Mouse (Mus musculus): ENCODE results near the gene Gpr19.
A peak's percentile ranks its signal among the peaks of the same experiment; 100 is the strongest.

Gene Gpr19

DNA sequence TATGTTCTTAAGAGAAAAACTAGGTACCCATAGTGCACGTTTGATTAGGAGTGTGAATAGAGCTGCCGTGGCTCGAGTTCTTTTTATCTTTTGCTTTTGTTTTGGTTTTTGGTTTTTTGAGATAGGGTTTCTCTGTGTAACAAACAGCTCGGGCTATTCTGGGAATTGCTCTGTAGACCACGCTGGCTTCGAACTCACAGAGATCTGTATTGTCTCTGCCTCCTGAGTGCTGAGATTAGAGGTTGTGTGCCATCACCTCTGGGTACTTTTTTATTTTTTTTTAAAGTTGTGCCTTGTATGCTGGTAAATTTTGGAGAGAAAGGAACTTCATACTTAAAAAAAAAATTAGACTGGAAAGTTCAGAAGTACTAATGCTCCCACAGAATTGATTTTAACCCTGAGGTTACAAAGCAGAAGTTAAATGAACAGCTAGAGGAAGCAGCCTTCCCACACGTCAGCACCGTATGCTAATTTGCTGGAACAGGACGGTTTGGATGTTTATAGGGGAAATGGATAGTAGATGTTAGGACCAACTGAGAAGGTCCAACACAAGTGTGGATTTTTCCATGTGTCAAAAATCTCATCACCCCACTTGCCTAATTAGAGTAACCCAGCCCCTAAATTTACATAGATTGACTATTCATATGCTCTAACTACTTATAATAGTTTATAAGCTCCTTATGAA, 24.3 kb upstream of the Gpr19 start:
- peak; percentile 30 for DNase-seq

DNA sequence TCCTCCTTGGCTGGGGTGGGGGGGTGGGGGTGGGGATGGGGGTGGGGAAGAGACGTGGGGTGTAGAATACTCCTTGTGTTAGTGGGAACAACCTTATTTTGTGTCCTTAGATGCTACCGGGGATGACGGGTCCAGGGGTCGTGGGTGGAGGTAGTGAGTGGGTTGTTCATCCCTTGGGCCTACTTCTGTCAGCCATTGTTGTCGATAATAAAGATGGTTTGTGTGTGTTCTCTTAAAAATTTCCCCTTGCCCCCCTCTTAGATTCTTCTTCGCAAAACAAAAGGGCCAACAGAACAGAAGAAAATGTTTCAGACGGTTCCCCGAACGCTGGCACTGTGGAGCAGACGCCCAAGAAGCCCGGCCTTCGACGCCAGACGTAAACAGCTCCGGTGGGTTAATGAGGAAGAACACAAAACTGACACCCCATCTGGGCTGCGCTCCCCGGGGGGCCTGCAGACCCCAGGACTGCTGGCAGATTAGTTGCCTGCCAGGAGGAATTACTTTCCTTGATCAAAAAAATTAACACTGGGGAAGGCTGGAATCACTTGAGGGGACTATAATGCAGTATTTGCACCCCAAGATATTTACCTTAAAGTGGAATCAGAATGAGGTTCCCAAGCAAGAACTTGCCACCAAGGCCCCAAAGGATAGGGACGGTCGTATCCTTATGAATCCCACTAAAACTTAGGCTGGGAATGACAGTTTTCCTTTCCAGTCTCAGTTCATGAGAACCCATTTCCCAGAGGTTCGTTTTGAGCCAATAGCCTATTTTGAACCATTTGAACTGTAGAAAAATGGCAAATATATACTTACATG, 23.5 kb upstream of the Gpr19 start:
- DNase-seq, result peak; percentile 63

DNA sequence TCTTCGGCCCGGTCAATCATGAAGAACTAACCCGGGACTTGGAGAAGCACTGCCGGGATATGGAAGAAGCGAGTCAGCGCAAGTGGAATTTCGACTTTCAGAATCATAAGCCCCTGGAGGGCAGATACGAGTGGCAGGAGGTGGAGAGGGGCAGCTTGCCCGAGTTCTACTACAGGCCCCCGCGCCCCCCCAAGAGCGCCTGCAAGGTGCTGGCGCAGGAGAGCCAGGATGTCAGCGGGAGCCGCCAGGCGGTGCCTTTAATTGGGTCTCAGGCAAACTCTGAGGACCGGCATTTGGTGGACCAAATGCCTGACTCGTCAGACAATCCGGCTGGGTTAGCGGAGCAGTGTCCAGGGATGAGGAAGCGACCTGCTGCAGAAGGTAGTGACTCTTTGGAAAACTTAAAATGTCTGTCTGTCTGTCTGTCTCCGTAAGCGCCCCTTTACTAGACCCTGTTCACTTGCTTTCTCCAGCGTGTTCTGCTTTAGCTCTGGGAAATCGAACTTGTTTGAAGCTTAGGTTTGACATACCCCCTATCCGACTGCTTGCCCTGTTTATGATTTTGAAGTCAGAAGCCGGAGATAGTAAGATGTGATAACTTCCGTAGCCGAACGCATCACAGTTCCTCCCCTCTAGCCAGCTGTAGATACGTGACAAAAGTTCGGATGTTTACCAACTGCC, 22.8 kb upstream of the Gpr19 start:
- DNase-seq, result peak; percentile 72

- peak; percentile 92 for DNase-seq
Measured at GRCm38 (mm10) chr6:134920190-134921013, 22.0 kb upstream of the Gpr19 start, which contains the start of gene Cdkn1b. Gene Cdkn1b, plus strand, starts transcription at chr6:134920401.

DNA sequence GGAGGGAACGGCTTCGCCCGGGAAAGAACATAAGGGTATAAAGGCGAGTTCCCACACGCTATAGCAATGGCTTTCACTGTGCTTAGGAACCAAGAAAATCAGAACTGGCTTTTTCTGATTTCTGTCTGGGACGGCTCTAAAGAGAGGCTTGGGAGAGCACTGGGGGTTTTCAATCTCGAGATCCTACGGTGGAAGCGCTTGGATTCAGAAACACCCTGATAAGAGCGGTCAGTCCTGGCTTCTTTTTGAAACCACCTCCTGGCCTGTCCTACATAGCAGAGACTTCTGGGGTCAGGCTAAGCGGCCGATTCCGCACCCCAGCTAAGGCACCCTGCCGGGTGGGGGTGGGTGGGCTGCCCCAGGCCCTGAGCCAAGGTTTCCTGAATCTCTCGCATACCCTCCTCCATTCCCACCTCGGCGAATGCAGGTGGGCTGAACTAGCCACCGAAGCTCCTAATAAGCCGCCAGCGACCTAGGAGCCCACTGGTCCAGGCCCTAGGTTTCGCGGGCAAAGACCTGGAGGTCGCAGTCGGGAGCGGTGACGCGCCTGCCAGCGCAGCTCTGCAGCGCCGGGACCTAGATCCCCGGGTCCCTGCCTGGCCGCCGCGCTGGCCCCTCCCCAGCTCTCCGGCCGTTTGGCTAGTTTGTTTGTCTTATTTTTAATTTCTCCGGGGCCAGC, 21.3 kb upstream of the Gpr19 start:
- no peak for DNase-seq

DNA sequence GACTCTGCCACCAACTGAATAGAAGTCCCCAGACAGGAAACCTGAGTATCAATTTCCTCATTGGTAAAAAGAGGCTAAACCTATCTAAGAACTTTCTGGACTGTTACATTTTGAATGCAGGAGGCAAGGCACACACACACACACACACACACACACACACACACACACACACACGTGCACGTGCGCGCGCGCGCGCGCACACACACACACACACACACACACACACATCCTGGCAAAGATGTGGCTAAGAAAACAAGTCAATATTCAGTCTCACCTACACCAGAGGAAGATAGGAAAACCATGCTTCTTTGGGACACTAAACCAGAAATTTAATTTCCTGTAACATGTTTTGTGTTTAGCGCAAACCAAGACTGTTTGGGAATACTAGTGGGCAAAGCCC, 20.4 kb upstream of the Gpr19 start:
- no peak for DNase-seq

GRCm38 (mm10) chr6:134917087-134917486, 18.7 kb upstream of the Gpr19 start:
- DNase-seq, result peak; percentile 61

DNA sequence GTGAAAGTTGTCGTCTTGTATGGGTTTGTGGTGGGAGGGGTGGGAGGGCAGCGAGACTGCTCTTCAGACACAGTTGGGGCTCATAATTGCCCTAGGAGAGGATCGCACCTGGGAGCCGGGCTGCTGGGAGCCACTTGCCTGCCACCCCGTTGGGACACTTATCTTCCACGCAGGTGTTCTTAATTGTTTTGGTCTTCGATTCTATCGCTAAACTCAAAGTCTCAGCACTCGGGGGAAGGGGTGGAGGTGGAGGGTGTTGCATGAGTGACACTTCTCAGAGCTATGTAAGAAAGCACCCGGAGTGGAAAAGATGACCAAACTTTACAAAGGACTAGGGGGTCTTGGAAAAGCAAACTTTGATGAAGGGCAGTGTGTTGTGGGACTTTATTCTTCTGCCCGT, 18.3 kb upstream of the Gpr19 start:
- no peak for DNase-seq

DNA sequence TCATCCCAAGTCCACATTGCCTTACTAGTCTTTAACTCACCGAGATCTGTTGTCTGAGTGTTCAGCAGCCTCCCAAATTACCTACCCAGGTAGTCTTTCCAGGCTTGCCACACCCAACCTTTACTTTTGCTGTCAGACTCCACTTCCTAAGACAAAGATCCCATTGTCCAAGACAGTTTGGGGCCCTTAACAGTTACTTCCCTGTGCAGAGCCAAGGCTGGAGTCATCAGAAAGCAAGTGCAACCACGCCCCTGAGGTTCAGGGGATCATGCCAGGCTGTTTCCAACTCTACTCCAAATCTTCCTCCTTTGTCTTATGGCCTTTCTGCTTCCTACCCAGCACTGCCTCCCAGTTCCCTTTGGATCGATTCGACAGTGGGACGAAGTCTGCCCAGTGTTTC, 16.1 kb upstream of the Gpr19 start:
- DNase-seq, result no peak

DNA sequence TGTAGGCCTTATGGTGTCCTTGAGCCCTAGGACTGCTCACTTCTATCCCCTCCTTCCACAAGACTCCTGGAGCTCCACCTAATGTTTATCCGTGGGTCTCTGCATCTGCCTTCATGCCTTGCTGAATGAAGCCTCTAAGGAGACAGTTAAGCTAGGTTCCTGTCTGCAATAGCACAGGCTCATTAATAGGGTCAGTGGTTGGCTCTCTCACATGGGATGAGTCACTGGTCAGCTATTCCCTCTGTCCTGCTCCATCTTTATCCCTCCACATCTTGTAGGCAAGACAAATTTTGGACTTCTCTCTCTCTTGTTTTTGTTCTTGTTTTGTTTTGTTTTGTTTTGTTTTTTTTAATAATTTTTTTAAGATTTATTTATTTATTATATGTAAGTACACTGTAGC, 7.4 kb upstream of the Gpr19 start:
- no peak for DNase-seq

GRCm38 (mm10) chr6:134903891-134904884, 5.8 kb upstream of the Gpr19 start:
- no peak for DNase-seq

- DNase-seq, result no peak
Measured at GRCm38 (mm10) chr6:134903368-134903767, 5.0 kb upstream of the Gpr19 start.

GRCm38 (mm10) chr6:134897443-134898094, 809 bp downstream of the Gpr19 start:
- peak; percentile 98 for DNase-seq

- DNase-seq, result peak; percentile 46
Measured at GRCm38 (mm10) chr6:134896570-134897436, 1.6 kb downstream of the Gpr19 start.

DNA sequence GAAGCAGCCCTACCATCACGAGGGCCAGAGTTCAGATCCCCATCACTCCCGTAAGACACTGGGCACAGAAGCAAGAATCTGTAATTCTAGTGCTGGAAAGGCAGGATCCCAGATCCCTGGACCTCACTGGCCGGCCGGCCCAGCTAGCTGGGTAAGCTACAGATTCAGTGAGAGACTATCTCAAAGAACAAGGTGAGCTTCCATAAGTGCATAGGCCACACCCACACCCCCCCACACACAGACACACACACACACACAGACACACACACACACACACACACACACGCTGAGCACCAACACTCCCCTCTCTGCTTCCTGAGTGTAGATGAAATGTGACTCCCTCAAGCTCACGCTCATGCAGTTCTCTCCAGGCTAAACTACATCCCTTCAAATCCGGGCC, 7.9 kb downstream of the Gpr19 start:
- DNase-seq, result no peak

- DNase-seq, result no peak
Measured at GRCm38 (mm10) chr6:134889763-134890162, 8.6 kb downstream of the Gpr19 start.

DNA sequence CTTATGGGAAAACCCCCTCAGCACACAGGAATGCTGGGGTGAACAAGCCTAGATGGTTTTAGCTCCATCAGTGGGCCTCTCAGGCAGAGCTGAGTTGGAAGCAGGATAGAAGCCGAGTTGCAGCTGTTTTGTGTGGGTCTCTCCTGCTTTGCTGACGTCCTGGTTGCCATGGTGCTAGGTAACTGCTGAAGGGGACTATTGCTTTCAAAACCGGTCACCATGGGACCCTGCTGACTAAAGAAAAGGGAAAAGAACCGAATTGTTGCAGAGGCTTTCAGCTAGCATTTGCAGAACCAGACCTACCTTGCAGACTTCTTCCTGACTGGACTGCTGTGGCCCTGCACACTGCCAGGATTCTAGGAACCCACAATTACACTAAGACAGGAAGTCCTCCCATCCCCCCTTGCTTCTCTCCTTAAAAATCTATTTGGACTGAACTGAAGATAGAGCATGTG, 9.8 kb downstream of the Gpr19 start:
- no peak for DNase-seq

DNA sequence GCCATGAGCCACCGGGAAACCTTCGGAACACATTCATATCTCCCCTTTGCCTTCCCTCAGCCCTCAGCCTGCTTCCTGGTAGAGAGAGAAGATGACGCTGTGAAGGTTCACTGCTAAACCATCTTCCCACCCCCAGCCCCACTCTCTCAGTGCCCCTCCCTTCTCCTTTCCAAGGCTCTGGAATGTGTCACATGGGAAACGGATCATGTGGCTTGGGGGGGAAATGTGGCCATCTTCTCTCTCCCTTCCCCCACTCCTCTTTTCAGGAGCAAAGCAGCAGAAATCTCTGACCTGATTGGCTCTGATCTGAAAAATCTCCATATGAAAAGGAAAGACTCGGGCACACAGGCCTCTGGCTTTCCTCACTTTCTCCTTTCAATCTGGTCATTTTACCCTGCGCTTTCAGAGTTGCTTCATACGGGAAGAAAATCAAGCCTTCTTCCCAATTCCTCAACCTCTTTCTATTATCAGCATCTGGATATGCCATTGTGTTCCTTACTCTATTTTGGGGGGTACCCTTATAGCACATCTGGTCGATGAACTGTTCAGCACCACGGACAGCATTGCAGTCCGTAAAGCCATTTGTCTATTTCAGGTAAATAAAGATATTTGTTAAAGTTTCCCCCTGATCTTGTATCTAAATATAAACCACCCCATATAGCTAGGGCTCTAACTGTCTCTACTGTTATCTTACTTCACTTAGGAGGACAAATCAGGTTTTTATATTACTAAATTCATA, 10.5 kb downstream of the Gpr19 start:
- no peak for DNase-seq

Data from liver (tissue).